Mouse (Mus musculus) forebrain, embryonic 13.5 days (tissue): Measurements from ENCODE around the gene Cys1. TPM values are rescaled to one million over a fixed set of nuclear protein-coding genes. Genes with fewer than 3 reads are reported as not detected.
"Not testable (repeated sequence)": the region's sequence is repeated elsewhere in the genome, so short reads cannot be mapped to it uniquely, and the experiment has no call there.

ENCODE experiments used
- ATAC-seq: fragments of 200-750 bp; cut with Nextera tagmentation; 2 replicates; pipeline ENCODE4 v1.8.0; 2017
- H3K27ac ChIP-seq: fragments of 300-500 bp; sonication (generic); 2 replicates; pipeline ENCODE4 v1.5.1; 2015; ENCODE audit warnings: inconsistent platforms, mild to moderate bottlenecking, moderate library complexity
- H3K27me3 ChIP-seq: fragments of 300-500 bp; sonication (generic); 2 replicates; pipeline ENCODE4 v1.6.1; 2015; ENCODE audit warnings: mild to moderate bottlenecking, inconsistent platforms
- H3K36me3 ChIP-seq: fragments of 300-500 bp; sonication (generic); 2 replicates; pipeline ENCODE4 v1.6.1; 2015; ENCODE audit warnings: mild to moderate bottlenecking, inconsistent platforms; ENCODE audit not compliant: poor library complexity, severe bottlenecking
- H3K4me1 ChIP-seq: fragments of 300-500 bp; sonication (generic); 2 replicates; pipeline ENCODE4 v1.6.1; 2015; ENCODE audit warnings: inconsistent platforms
- H3K4me2 ChIP-seq: fragments of 300-500 bp; sonication (generic); 2 replicates; pipeline ENCODE4 v1.6.1; 2015; ENCODE audit warnings: inconsistent platforms, mild to moderate bottlenecking, moderate library complexity
- H3K4me3 ChIP-seq: fragments of 300-500 bp; sonication (generic); 2 replicates; pipeline ENCODE4 v1.5.1; 2015; ENCODE audit warnings: mild to moderate bottlenecking, inconsistent platforms
- H3K9ac ChIP-seq: fragments of 300-500 bp; sonication (generic); 2 replicates; pipeline ENCODE4 v1.6.1; 2015; ENCODE audit warnings: mild to moderate bottlenecking, inconsistent platforms
- H3K9me3 ChIP-seq: fragments of 300-500 bp; sonication (generic); replicated peaks from 2 replicates; pipeline ENCODE4 v1.6.1; 2016; ENCODE audit warnings: inconsistent platforms
- WGBS: fragments of 180-500 bp; shearing (Covaris S2); methylation state at CpG from one replicate; pipeline ENCODE4 v1.1.7; 2015; 5-methylcytosine and 5-hydroxymethylcytosine counted together
- polyA plus RNA-seq: library from polyadenylated mRNA; unstranded; fragments of >200 nt; fragmentation: Nextera tagmentation; extraction: Ambion mirVana; gene quantifications from 2 replicates; pipeline ENCODE4 v1.2.1, GENCODE M21; 2015

Gene Cys1
- polyA plus RNA-seq, 1 experiment from 2014 or later: 0.45 TPM

DNA sequence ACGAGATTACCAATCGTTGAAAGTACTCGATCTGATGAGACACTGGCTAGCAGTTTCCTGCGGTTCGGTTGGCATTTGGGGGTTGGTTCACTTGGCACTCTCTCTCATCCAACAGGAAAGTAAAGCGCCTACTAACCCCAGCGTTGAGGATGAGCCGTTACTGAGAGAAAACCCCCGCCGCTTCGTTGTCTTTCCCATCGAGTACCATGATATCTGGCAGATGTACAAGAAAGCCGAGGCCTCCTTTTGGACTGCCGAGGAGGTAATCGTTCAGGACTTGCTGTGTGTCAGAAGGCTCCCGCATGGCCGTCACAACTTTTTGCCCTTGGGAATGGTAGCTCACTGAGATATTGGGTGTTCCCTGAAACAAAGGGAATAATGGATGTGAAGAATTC, 27.2 kb upstream of the Cys1 start:
- Histone ChIP-seq H3K4me2 (peak overlapping the region; percentile 78), H3K27ac (peak overlapping the region; percentile 80; the same call in 1 of the 2 replicates), H3K4me3 (peak overlapping the region; percentile 88), H3K27me3 (no peaks in the 10 kb centered on the region), H3K36me3 (peaks cover 34% of the 10 kb centered on the region), H3K9ac (peak overlapping the region; percentile 92), H3K9me3 (no peaks in the 10 kb centered on the region), H3K4me1 (peaks cover 57% of the 10 kb centered on the region)
- ATAC-seq: no peak; the same call in 1 of the 2 replicates
- 1% methylated on average over 17 of the region's 17 CpGs for WGBS

DNA sequence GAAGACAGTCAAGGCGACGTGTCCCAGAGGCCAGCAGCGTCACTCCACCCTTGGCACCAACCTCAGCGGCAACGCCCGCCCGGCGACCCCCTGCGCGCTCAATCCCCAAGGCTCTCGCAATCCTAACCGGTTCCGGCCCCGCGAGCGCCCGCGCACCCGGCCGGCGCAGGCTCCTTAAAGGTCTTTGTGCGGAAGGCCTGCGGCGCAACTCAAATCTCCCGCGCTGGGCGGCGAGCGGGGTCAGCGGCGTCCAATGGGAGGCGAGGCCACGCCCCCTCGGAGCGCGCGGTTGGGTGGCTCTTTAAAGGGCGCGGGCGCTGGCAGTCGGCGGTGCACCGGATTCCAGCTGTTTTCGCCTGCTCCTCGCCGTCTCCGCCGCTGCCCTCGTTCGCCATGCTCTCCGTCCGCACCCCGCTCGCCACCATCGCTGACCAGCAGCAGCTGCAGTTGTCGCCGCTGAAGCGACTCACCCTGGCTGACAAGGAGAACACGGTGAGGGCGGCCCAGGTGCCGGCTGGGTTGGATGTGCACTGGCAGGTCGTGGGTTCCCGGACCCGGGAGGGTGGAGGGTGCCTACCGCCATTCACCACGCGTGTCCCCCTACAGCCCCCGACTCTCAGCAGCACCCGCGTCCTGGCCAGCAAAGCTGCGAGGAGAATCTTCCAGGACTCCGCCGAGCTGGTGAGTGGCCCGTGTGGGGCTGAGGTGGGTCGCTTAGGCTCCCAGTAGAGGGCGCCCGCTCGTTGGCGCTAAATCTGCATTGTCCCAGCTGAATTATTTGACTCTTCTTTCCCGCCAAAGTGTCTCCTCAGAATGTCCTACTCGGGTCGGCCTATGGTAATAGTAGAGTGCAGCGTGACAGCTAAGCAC, 26.6 kb upstream of the Cys1 start, which contains the start of gene Rrm2:
TSS of gene Rrm2 (plus strand) at position 288 of the 870 bp plus-strand sequence.
- peaks cover 57% of the 10 kb centered on the region for H3K4me1 ChIP-seq
- H3K36me3 ChIP-seq: peaks cover 28% of the 10 kb centered on the region
- no peaks in the 10 kb centered on the region for H3K27me3 ChIP-seq
- ATAC-seq: peak; percentile 92
- H3K4me2 ChIP-seq: peak within 1 kb of the TSS; percentile 78
- peak within 1 kb of the TSS; percentile 92 for H3K9ac ChIP-seq
- no peaks in the 10 kb centered on the region for H3K9me3 ChIP-seq
- H3K27ac ChIP-seq: peak within 1 kb of the TSS; percentile 80
- WGBS: under 1% methylated on average over 83 of the region's 83 CpGs
- peak within 1 kb of the TSS; percentile 88 for H3K4me3 ChIP-seq

DNA sequence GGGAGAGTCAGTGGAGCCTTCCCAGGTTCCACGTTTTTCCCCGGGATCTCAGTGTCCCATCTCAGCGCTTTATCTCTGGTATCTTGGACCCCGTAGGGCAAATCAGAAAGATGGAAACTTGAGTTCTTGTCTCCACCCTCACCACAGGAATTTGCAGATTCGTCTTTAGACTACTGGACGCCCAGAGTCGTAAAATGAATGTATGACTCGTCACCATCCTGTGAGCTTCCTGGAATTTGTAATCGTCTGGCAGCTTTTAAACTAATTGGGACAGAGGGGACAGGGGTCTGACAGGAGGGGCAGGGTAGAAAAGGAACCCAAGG, 25.8 kb upstream of the Cys1 start:
- peak overlapping the region; percentile 88 for H3K4me3 ChIP-seq
- H3K9me3 ChIP-seq: no peaks in the 10 kb centered on the region
- H3K9ac ChIP-seq: peak overlapping the region; percentile 92
- H3K36me3 ChIP-seq: peaks cover 20% of the 10 kb centered on the region
- H3K27ac ChIP-seq: no peak overlapping the region
- peaks cover 53% of the 10 kb centered on the region for H3K4me1 ChIP-seq
- H3K27me3 ChIP-seq: no peaks in the 10 kb centered on the region
- under 1% methylated on average over 9 of the region's 9 CpGs for WGBS
- no peak; the same call in 1 of the 2 replicates for ATAC-seq
- H3K4me2 ChIP-seq: peak overlapping the region; percentile 78

DNA sequence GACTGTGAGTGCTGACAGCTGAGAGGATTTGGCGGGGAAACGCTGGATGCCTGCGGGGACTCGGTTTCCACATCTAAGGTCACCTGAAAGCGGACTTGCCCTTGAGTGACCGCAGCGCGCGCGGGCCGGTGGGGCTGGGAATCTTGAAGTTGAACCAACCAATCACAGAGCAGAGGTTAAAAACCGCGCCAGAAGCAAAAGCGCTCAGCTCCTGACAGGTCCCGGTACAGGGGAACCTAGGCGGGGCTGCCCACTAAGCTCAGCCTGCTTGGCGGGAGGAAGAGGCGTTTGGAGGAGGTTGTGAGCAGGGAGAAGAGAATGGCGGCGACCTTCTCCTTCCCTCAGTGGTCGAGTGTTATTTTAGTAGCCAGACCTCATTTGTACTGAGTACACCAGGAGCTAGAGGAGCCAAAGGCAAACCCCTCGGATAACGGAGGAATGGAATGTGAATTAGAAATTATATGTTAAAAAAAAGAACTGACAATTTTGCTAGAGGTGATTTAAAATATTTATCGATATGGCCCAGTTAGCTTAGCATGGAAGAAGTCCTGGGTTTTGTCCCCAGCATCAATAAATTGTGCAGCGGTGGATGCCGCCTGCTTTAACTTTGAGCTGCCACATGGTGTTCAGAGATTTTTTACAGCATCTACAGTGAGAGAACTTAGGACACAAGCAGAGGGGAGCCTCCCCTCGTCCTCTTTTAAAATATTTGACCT, 25.3 kb upstream of the Cys1 start:
- H3K9ac ChIP-seq: peak overlapping the region; percentile 92
- peak overlapping the region; percentile 78 for H3K4me2 ChIP-seq

DNA sequence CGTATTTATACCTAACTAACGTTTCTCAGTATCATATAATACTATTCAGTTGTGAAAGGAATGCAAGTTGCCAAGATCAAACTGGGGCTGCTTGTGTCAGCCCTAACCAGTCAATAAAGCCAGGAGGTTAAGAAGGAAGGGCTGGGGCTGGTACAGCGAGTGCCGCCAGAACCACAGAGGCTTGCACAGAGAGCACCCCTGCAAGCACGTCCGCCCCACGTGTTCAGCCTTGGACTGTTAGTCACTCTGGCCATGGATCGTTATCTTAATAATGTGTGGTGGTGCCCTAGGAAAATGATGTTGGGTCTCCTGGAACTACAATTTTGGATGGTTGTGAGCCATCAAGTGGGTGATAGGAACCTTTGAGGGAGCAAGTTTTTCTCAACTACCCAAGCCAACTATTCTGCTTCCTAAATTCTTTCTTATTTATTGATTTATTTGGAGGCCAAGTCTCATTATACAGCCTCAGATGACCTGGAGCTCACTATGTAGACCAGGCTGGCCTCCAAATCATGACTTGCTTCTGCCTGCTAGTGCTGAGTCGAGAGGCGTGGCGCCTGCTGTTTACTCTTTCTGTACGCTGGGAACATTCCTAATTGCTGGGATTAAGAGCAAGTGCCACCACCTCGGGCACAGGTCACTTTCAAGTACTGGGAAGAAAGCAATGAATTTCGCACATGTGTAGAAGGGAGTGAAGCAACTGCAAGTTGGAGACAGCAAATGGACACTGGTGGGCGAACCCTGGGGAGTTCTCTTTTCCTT, 24.1 kb upstream of the Cys1 start:
- no peak overlapping the region for H3K27ac ChIP-seq
- no peaks in the 10 kb centered on the region for H3K27me3 ChIP-seq
- no peak overlapping the region for H3K9ac ChIP-seq
- peaks cover 36% of the 10 kb centered on the region for H3K4me1 ChIP-seq
- H3K36me3 ChIP-seq: peaks cover 3% of the 10 kb centered on the region
- no peak overlapping the region for H3K4me3 ChIP-seq
- H3K4me2 ChIP-seq: no peak overlapping the region
- no peak for ATAC-seq
- WGBS: 82% methylated on average over 15 of the region's 15 CpGs
- no peaks in the 10 kb centered on the region for H3K9me3 ChIP-seq

More for the DNA sequence above, 25.3 kb upstream of the Cys1 start:
- WGBS: under 1% methylated on average over 27 of the region's 27 CpGs
- Histone ChIP-seq H3K9me3 (no peaks in the 10 kb centered on the region), H3K27ac (no peak overlapping the region), H3K27me3 (no peaks in the 10 kb centered on the region), H3K4me3 (peak overlapping the region; percentile 88), H3K4me1 (peaks cover 48% of the 10 kb centered on the region), H3K36me3 (peaks cover 15% of the 10 kb centered on the region)
- ATAC-seq: no peak

DNA sequence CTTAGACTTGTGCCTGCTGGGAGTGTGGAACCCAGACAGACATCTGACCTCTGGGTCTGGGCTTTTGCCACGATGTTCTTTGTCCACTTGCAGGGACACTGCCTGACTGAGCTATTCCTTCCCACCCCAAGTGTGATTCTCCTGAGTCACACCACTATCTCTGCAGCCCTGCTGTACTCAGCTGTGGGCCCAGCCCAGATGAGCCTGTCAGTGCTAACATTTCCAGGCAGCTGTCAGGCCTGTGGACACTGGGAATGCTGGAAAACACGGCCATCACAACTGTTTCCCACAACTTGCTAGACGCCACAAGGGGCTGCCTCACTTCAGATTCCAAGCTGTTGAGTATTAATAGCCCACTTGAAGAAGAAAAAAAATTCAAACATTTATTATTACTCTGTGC, 21.4 kb upstream of the Cys1 start:
- H3K9ac ChIP-seq: no peak overlapping the region
- H3K36me3 ChIP-seq: no peaks in the 10 kb centered on the region
- no peaks in the 10 kb centered on the region for H3K27me3 ChIP-seq
- H3K4me3 ChIP-seq: no peak overlapping the region
- ATAC-seq: no peak
- WGBS: 81% methylated on average over 3 of the region's 3 CpGs
- H3K9me3 ChIP-seq: no peaks in the 10 kb centered on the region
- no peak overlapping the region for H3K4me2 ChIP-seq
- H3K27ac ChIP-seq: no peak overlapping the region
- peaks cover 18% of the 10 kb centered on the region for H3K4me1 ChIP-seq

DNA sequence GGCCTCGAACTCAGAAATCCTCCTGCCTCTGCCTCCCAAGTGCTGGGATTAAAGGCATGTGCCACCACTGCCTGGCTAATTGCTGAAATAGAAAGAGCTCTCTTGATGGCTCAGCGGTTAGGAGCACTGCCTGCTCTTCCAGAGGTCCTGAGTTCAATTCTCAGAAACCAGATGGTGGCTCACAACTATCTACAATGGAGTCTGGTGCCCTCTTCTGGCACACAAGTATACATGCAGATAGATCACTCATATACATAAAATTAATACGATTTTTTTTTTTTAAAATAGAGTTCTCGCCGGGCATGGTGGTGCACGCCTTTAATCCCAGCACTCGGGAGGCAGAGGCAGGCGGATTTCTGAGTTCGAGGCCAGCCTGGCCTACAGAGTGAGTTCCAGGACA, 20.0 kb upstream of the Cys1 start:
- not testable (repeated sequence) for H3K36me3 ChIP-seq, H3K4me2 ChIP-seq, H3K9me3 ChIP-seq, H3K4me1 ChIP-seq, ATAC-seq, H3K9ac ChIP-seq, H3K27me3 ChIP-seq, H3K27ac ChIP-seq, H3K4me3 ChIP-seq
- WGBS: 87% methylated on average over 9 of the region's 9 CpGs

DNA sequence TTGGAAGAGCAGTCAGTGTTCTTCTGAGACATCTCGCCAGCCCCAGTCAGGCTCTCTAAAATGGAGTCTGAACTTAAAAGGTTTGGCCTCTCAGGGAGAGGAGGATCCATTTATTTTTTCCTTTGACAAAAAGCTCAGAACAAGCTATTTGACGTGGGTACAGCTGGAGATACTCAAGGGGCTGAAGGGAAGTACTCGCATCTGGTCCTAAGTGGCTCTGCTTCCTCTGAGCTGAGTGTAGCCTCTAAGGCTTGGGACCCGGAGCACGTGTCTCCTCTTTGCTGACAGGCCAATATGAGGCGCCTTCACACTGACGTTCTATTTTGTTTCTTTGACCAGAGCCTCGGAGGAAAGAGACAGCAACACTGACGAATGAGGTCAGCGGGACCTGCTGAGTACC, 18.0 kb upstream of the Cys1 start:
- no peaks in the 10 kb centered on the region for H3K36me3 ChIP-seq
- no peak overlapping the region for H3K9ac ChIP-seq
- H3K9me3 ChIP-seq: no peaks in the 10 kb centered on the region
- no peak overlapping the region for H3K4me3 ChIP-seq
- no peak overlapping the region for H3K27ac ChIP-seq
- WGBS: 78% methylated on average over 10 of the region's 10 CpGs
- no peaks in the 10 kb centered on the region for H3K27me3 ChIP-seq
- no peak overlapping the region for H3K4me2 ChIP-seq
- H3K4me1 ChIP-seq: no peaks in the 10 kb centered on the region
- ATAC-seq: no peak

DNA sequence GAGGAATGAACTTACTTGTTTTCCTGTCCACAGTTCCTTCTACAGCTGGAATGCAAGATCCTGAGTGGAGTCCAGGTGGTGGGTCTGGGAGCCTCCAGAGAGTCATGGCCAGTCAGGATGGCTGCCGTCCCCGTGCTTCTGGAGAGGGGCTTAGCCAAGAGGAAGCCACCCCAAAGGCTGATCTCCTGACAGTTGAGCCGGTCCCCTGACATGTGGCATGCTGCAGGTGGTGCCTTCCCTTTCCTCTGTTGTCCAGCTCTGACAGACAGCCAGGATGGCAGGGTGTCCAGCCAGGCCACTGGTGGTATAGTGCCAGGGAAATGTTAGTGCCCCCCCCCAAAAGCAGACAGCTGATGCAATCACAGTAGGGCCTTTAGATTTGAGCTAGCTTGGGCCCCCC, 16.9 kb upstream of the Cys1 start:
- H3K4me2 ChIP-seq: no peak overlapping the region
- no peak for ATAC-seq
- H3K9me3 ChIP-seq: no peaks in the 10 kb centered on the region
- no peak overlapping the region for H3K9ac ChIP-seq
- no peaks in the 10 kb centered on the region for H3K4me1 ChIP-seq
- 84% methylated on average over 3 of the region's 3 CpGs for WGBS
- H3K27ac ChIP-seq: no peak overlapping the region
- H3K27me3 ChIP-seq: no peaks in the 10 kb centered on the region
- H3K4me3 ChIP-seq: no peak overlapping the region
- H3K36me3 ChIP-seq: no peaks in the 10 kb centered on the region

DNA sequence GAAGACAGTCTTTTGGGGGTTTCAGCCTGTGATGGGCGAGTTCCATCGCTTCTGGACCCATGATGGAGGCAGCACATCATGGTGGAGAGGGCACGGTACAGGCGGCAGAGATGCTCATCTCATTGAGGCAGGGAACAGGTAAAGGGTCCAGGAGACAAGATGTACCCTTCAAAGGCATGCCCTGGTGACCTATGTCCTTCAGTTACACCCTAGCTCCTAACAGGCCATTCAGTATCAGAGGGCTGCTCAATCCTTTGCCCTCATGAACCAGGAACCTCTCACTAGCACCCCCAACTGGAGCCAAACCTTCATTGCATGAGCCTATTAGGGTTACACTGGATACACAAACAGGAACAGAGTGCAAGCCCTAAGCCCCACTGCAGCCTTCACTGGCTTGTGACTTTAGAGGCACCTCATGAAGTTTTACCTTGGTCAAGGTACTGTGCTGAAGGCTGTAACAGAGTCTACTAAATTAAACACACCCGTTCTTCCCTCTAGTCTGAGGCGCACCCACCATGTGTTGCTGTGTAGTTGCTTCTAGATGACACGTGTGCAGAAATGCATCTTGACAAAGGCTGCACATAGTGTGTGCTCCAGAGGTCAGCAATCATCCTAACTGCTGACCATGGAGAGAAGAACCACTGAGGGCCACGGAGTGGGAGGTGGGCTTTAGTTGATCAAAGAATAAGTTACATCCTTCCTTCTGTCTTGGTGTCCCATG, 16.0 kb upstream of the Cys1 start:
- ATAC-seq: no peak; the same call in 1 of the 2 replicates
- H3K4me2 ChIP-seq: peak overlapping the region; percentile 24; the same call in 1 of the 2 replicates

More for the DNA sequence above, 16.0 kb upstream of the Cys1 start:
- Histone ChIP-seq H3K9ac (peak overlapping the region; percentile 34; the same call in 1 of the 2 replicates), H3K27me3 (no peaks in the 10 kb centered on the region), H3K36me3 (no peaks in the 10 kb centered on the region), H3K4me1 (no peaks in the 10 kb centered on the region), H3K4me3 (no peak overlapping the region), H3K27ac (no peak overlapping the region), H3K9me3 (no peaks in the 10 kb centered on the region)
- WGBS: 58% methylated on average over 8 of the region's 8 CpGs
